Mouse (Mus musculus) G1E (cell line): ENCODE results near the gene Focad.

Source experiments
- CTCF ChIP-seq: IDR thresholded peaks from 2 replicates; pipeline ENCODE4 v1.5.1; 2012; ENCODE audit warnings: low read depth, low read length, inconsistent platforms, mixed read lengths
- GATA1 ChIP-seq: IDR thresholded peaks from 2 replicates; pipeline ENCODE4 v1.6.1; 2012; ENCODE audit warnings: borderline replicate concordance, low read length, inconsistent platforms, mixed read lengths
- GATA2 ChIP-seq: IDR thresholded peaks from 2 replicates; pipeline ENCODE4 v1.6.1; 2012; ENCODE audit warnings: low read depth, low read length, inconsistent platforms, borderline replicate concordance
- TAL1 ChIP-seq: conservative IDR thresholded peaks from 2 replicates; pipeline ENCODE4 v1.6.1; 2012; ENCODE audit warnings: low read depth, low read length, inconsistent platforms, mixed read lengths

GRCm38 (mm10) chr4:88078983-88079382 is 15.4 kb upstream of the Focad start:
- TF ChIP-seq CTCF (no peak), GATA1 (no peak), TAL1 (no peak), GATA2 (no peak)
